Mouse (Mus musculus) cerebellum, adult 2 months (tissue): ENCODE data around the gene Grm5.

ENCODE experiments used
- CTCF ChIP-seq: fragments of 200-500 bp; IDR thresholded peaks from 2 replicates; pipeline ENCODE4 v1.5.1; 2011; ENCODE audit warnings: low read depth, mild to moderate bottlenecking, control low read depth, low read length, moderate library complexity, borderline replicate concordance; ENCODE audit not compliant: insufficient read depth
- POLR2A ChIP-seq: fragments of 200-500 bp; IDR thresholded peaks from 2 replicates; pipeline ENCODE4 v1.6.1; 2011; ENCODE audit warnings: low read length, control low read depth, borderline replicate concordance; ENCODE audit not compliant: insufficient read depth

DNA sequence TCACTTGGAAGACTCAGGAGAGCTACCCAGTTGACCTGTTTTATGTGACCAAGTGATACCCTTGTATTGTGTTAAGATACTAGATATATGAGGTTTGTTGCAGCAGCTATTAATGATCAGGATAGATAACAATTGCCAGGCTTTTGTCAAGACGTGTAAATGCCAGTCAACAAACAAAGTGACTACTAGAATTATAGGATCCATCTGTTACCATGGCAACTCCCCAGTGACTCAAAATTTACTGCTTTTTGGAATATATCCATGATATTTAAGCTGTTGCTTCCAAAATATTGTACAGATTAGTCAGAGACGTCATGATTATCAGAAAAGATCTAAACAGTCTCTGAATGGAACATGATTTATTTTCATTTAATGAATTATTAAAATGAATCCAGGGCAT lies 399.5 kb downstream of the Grm5 start:
- TF ChIP-seq CTCF (no peak), POLR2A (no peak)
